Mouse (Mus musculus) CD4-positive, CD25-positive, alpha-beta regulatory T cell (primary cell): Measurements from ENCODE around the gene Lamtor5. TPM values are rescaled to one million over a fixed set of nuclear protein-coding genes. Genes with fewer than 3 reads are reported as not detected.

Experiments used
- polyA plus RNA-seq: library from polyadenylated mRNA; unstranded; fragments of 100-300 nt; shearing (Covaris generic); gene quantifications from one replicate; pipeline ENCODE4 v1.2.1, GENCODE M21; 2017

The Lamtor5 gene
- polyA plus RNA-seq = 182 TPM

GRCm38 (mm10) chr3:107278479-107279269, at the start of gene Lamtor5:
Gene Lamtor5, plus strand, starts transcription at chr3:107278858.

GRCm38 (mm10) chr3:107230527-107230926, 48.1 kb upstream of the Lamtor5 start, which contains the start of gene A630076J17Rik:
Gene A630076J17Rik, plus strand, starts transcription at chr3:107230614.

GRCm38 (mm10) chr3:107239607-107240006, 39.1 kb upstream of the Lamtor5 start, which contains the start of gene Prok1:
Gene Prok1, minus strand, starts transcription at chr3:107239707.

GRCm38 (mm10) chr3:107290764-107291381, 12.2 kb downstream of the Lamtor5 start, which contains the start of gene Slc16a4:
Gene Slc16a4, plus strand, starts transcription at chr3:107291230.

Other genes with a start within 250 kb of the Lamtor5 start
- 111 TPM for gene Kcna3, start 242.7 kb upstream of the Lamtor5 start, polyA plus RNA-seq
- 1.5 TPM for gene Kcna2, start 177.7 kb upstream of the Lamtor5 start, polyA plus RNA-seq
- not detected for gene Kcna10, start 95.8 kb upstream of the Lamtor5 start, polyA plus RNA-seq
- gene Cym, start 57.1 kb upstream of the Lamtor5 start, polyA plus RNA-seq = not detected
- not detected for gene A630076J17Rik, start 48.2 kb upstream of the Lamtor5 start, polyA plus RNA-seq
- 0.42 TPM for gene Prok1, start 39.2 kb upstream of the Lamtor5 start, polyA plus RNA-seq
- 0.44 TPM for gene Slc16a4, start 12.4 kb downstream of the Lamtor5 start, polyA plus RNA-seq
- 10.5 TPM for gene Rbm15, start 54.8 kb downstream of the Lamtor5 start, polyA plus RNA-seq
- gene Kcnc4, start 180.7 kb downstream of the Lamtor5 start, polyA plus RNA-seq = not detected
- gene Slc6a17, start 239.2 kb downstream of the Lamtor5 start, polyA plus RNA-seq = not detected